Mouse (Mus musculus) CH12.LX (cell line): ENCODE data around the gene Zswim3. TPM values are rescaled to one million over a fixed set of nuclear protein-coding genes. Genes with fewer than 3 reads are reported as not detected.

Experiments
- DNase-seq: peaks from one replicate; pipeline ENCODE4 v3.0.0-alpha.2; 2013; ENCODE audit errors: extremely low read depth
- H3K27ac ChIP-seq: 2 replicates; pipeline ENCODE4 v1.5.1; 2012; ENCODE audit warnings: low read depth, mild to moderate bottlenecking, control low read depth, moderate library complexity; ENCODE audit not compliant: insufficient read depth
- H3K27me3 ChIP-seq: replicated peaks from 2 replicates; pipeline ENCODE3; 2012; ENCODE audit warnings: inconsistent platforms
- H3K36me3 ChIP-seq, 2 experiments: replicated peaks in 1 of 2; 2 replicates each; pipeline versions ENCODE3 to v1.6.1; 2012; ENCODE audit warnings: inconsistent platforms in 1 of 2, low read length in 1 of 2, mild to moderate bottlenecking in 1 of 2, mixed read lengths in 1 of 2, moderate library complexity in 1 of 2; ENCODE audit not compliant: control insufficient read depth in 1 of 2, insufficient read depth in 1 of 2
- H3K4me1 ChIP-seq, 2 experiments: 2 replicates each; pipeline ENCODE4 v1.6.1; 2012; ENCODE audit warnings: inconsistent platforms in 1 of 2, moderate library complexity in 1 of 2; ENCODE audit not compliant: insufficient read depth in 2 of 2, control insufficient read depth in 1 of 2
- H3K4me2 ChIP-seq: 2 replicates; pipeline ENCODE4 v1.6.1; 2012; ENCODE audit warnings: low read depth, mild to moderate bottlenecking, control low read depth; ENCODE audit not compliant: poor library complexity, insufficient read depth, severe bottlenecking
- H3K4me3 ChIP-seq, 3 experiments: fragments of 150-350 bp in 1 of 3; sonication (generic) in 1 of 3; replicated peaks in 1 of 3; 2 replicates each; pipeline versions ENCODE3 to v1.5.1; 2011 to 2012; ENCODE audit warnings: low read depth in 2 of 3, low read length in 2 of 3, mild to moderate bottlenecking in 2 of 3, moderate library complexity in 2 of 3, control low read depth in 1 of 3, improper control_type of control experiment in 1 of 3, inconsistent platforms in 1 of 3, mixed read lengths in 1 of 3; ENCODE audit not compliant: poor library complexity in 1 of 3
- H3K79me2 ChIP-seq: replicated peaks from 2 replicates; pipeline ENCODE4 v1.6.1; 2012; ENCODE audit warnings: mild to moderate bottlenecking, moderate library complexity; ENCODE audit not compliant: control insufficient read depth, poor library complexity, insufficient read depth, severe bottlenecking; ENCODE audit errors: extremely low read depth
- H3K9ac ChIP-seq: 2 replicates; pipeline ENCODE4 v1.6.1; 2012; ENCODE audit warnings: low read depth, mild to moderate bottlenecking, control low read depth, moderate library complexity; ENCODE audit not compliant: insufficient read depth
- H3K9me3 ChIP-seq: replicated peaks from 2 replicates; pipeline ENCODE3; 2012; ENCODE audit warnings: low read length, inconsistent platforms, mixed read lengths
- BHLHE40 ChIP-seq: IDR thresholded peaks from 2 replicates; pipeline ENCODE4 v1.6.1; 2011; ENCODE audit warnings: mild to moderate bottlenecking, low read depth, low read length, improper control_type of control experiment
- CHD1 ChIP-seq: IDR thresholded peaks from 2 replicates; pipeline ENCODE4 v1.6.1; 2012; ENCODE audit warnings: low read depth, low read length, improper control_type of control experiment, inconsistent platforms
- CHD2 ChIP-seq: IDR thresholded peaks from 2 replicates; pipeline ENCODE4 v1.6.1; 2011; ENCODE audit warnings: low read length, improper control_type of control experiment
- CTCF ChIP-seq, 2 experiments: IDR thresholded peaks in 1 of 2; conservative IDR thresholded peaks in 1 of 2; 2 replicates each; pipeline ENCODE4 v1.5.1; 2011 to 2012; ENCODE audit warnings: low read depth in 2 of 2, low read length in 2 of 2, improper control_type of control experiment in 1 of 2, inconsistent platforms in 1 of 2, mild to moderate bottlenecking in 1 of 2, moderate library complexity in 1 of 2
- E2F4 ChIP-seq: IDR thresholded peaks from 2 replicates; pipeline ENCODE4 v1.6.1; 2011; ENCODE audit warnings: low read depth, low read length, improper control_type of control experiment; ENCODE audit not compliant: insufficient replicate concordance
- ELF1 ChIP-seq: IDR thresholded peaks from 2 replicates; pipeline ENCODE4 v1.6.1; 2014; ENCODE audit warnings: low read depth, mild to moderate bottlenecking, inconsistent platforms, low read length, improper control_type of control experiment
- ETS1 ChIP-seq: conservative IDR thresholded peaks from 2 replicates; pipeline ENCODE4 v1.6.1; 2012; ENCODE audit warnings: low read depth, mild to moderate bottlenecking, inconsistent platforms, low read length, improper control_type of control experiment, moderate library complexity
- GABPA ChIP-seq: IDR thresholded peaks from 2 replicates; pipeline ENCODE4 v1.6.1; 2012; ENCODE audit warnings: low read depth, low read length, improper control_type of control experiment, inconsistent platforms; ENCODE audit not compliant: insufficient replicate concordance
- HCFC1 ChIP-seq: IDR thresholded peaks from 2 replicates; pipeline ENCODE4 v1.6.1; 2012; ENCODE audit warnings: low read depth, mild to moderate bottlenecking, inconsistent platforms, low read length, improper control_type of control experiment
- JUN ChIP-seq: IDR thresholded peaks from 2 replicates; pipeline ENCODE4 v1.6.1; 2011; ENCODE audit warnings: low read depth, mild to moderate bottlenecking, low read length, improper control_type of control experiment, moderate library complexity; ENCODE audit not compliant: insufficient read depth
- JUND ChIP-seq: conservative IDR thresholded peaks from 2 replicates; pipeline ENCODE4 v1.6.1; 2011; ENCODE audit warnings: low read depth, low read length, improper control_type of control experiment
- MAFK ChIP-seq: IDR thresholded peaks from 2 replicates; pipeline ENCODE4 v1.6.1; 2011; ENCODE audit warnings: low read length, improper control_type of control experiment; ENCODE audit not compliant: insufficient replicate concordance
- MAX ChIP-seq: IDR thresholded peaks from 2 replicates; pipeline ENCODE4 v1.6.1; 2011; ENCODE audit warnings: low read length, improper control_type of control experiment
- MEF2A ChIP-seq: IDR thresholded peaks from 2 replicates; pipeline ENCODE4 v1.6.1; 2014; ENCODE audit warnings: low read depth, mild to moderate bottlenecking, inconsistent platforms, low read length, improper control_type of control experiment, borderline replicate concordance
- MXI1 ChIP-seq: IDR thresholded peaks from 2 replicates; pipeline ENCODE4 v1.6.1; 2011; ENCODE audit warnings: mild to moderate bottlenecking, low read depth, low read length, improper control_type of control experiment
- MYC ChIP-seq: IDR thresholded peaks from 2 replicates; pipeline ENCODE4 v1.6.1; 2011; ENCODE audit warnings: low read depth, mild to moderate bottlenecking, improper control_type of control experiment, low read length
- POLR2A ChIP-seq: IDR thresholded peaks from 2 replicates; pipeline ENCODE4 v1.6.1; 2011; ENCODE audit warnings: low read depth, mild to moderate bottlenecking, improper control_type of control experiment, low read length
- RAD21 ChIP-seq: IDR thresholded peaks from 2 replicates; pipeline ENCODE4 v1.6.1; 2011; ENCODE audit warnings: low read depth, mild to moderate bottlenecking, low read length, improper control_type of control experiment, moderate library complexity
- SIN3A ChIP-seq: IDR thresholded peaks from 2 replicates; pipeline ENCODE4 v1.6.1; 2012; ENCODE audit warnings: low read length, improper control_type of control experiment, inconsistent platforms
- SMC3 ChIP-seq: IDR thresholded peaks from 2 replicates; pipeline ENCODE4 v1.6.1; 2011; ENCODE audit warnings: low read depth, low read length, improper control_type of control experiment
- TBP ChIP-seq: conservative IDR thresholded peaks from 2 replicates; pipeline ENCODE4 v1.6.1; 2011; ENCODE audit warnings: low read depth, low read length, improper control_type of control experiment
- TCF12 ChIP-seq: IDR thresholded peaks from 2 replicates; pipeline ENCODE4 v1.6.1; 2014; ENCODE audit warnings: low read depth, mild to moderate bottlenecking, inconsistent platforms, low read length, improper control_type of control experiment
- UBTF ChIP-seq: IDR thresholded peaks from 2 replicates; pipeline ENCODE4 v1.6.1; 2012; ENCODE audit warnings: low read depth, mild to moderate bottlenecking, inconsistent platforms, low read length, improper control_type of control experiment, moderate library complexity
- USF2 ChIP-seq: conservative IDR thresholded peaks from 2 replicates; pipeline ENCODE4 v1.6.1; 2011; ENCODE audit warnings: low read depth, low read length, improper control_type of control experiment
- ZC3H11A ChIP-seq: IDR thresholded peaks from 2 replicates; pipeline ENCODE4 v1.6.1; 2012; ENCODE audit warnings: low read depth, mild to moderate bottlenecking, inconsistent platforms, low read length, improper control_type of control experiment
- ZKSCAN1 ChIP-seq: IDR thresholded peaks from 2 replicates; pipeline ENCODE4 v1.6.1; 2012; ENCODE audit warnings: low read depth, inconsistent platforms, low read length, improper control_type of control experiment, borderline replicate concordance
- ZMIZ1 ChIP-seq: IDR thresholded peaks from 2 replicates; pipeline ENCODE4 v1.6.1; 2012; ENCODE audit warnings: low read depth, mild to moderate bottlenecking, inconsistent platforms, low read length, improper control_type of control experiment
- ZNF384 ChIP-seq: IDR thresholded peaks from 2 replicates; pipeline ENCODE4 v1.6.1; 2012; ENCODE audit warnings: low read depth, low read length, improper control_type of control experiment, inconsistent platforms
- dilution Hi-C: fragments of 300-500 bp; cut with MboI; formaldehyde crosslinking; loops from 2 replicates; pipeline ENCODE4 v1.14.3; 2020; ENCODE audit warnings: low sequenced_read_pairs; ENCODE audit not compliant: extremely low pct_unique_long_range_greater_than_20kb, extremely low pct_ligation_motif_present
- in situ Hi-C: fragments of 300-500 bp; cut with MboI; formaldehyde crosslinking; loops from 3 replicates; pipeline ENCODE4 v1.14.3; 2019; ENCODE audit warnings: low sequenced_read_pairs, low pct_ligation_motif_present, low pct_unique_long_range_greater_than_20kb, mixed read lengths
- polyA plus RNA-seq: library from polyadenylated mRNA; unstranded; fragments of >175 nt; gene quantifications from 2 replicates; pipeline ENCODE4 v1.2.1, GENCODE M21; 2012; ENCODE audit warnings: low read depth; ENCODE audit not compliant: insufficient read length
- total RNA-seq, 2 experiments: library from RNA; depleted of rRNA; stranded (reverse); fragments of 300-350 nt in 1 of 2; fragments of >200 nt in 1 of 2; gene quantifications; 2 replicates each; pipeline ENCODE4 v1.2.3; 2012 to 2014

Gene Zswim3
- total and polyA plus RNA-seq, 3 experiments = 2.3 to 3.5 (median 2.5) TPM

DNA sequence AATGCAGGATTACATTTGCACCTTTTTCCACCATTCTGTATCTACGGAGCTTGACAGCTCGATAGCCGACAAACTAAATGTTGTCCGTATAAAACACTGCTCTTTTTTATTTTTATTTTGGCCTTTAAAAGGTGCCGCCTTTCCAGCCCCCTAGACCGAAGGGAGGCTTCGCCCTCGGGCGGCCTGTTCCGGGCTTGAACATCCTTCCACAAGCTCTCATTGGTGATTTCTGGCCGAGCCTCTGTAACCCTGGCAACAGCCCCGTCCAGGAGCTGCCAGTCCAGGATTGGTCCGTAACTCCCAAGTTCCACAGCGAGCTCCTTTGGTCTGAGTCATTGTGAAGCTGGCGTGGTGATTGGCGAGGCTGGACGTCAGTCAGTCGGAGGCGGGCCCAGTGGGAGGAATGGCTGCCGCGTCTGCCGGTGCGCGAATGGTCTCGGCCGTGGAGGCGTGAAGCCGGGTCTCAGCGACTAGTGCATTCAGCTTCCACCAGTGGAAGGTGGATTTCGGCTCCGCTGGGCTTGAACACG is 17.8 kb downstream of the Zswim3 start, which contains the start of gene Zswim1 (continued):
- TF ChIP-seq MXI1 (peak; percentile 93), GABPA (no peak), MEF2A (peak; percentile 50), MAX (no peak; the same call in 1 of the 2 replicates), SMC3 (no peak), ETS1 (no peak), ZKSCAN1 (no peak), ZNF384 (no peak), JUND (peak; percentile 74), BHLHE40 (no peak), CHD2 (peak; percentile 87), ZC3H11A (no peak), HCFC1 (peak; percentile 64), TBP (peak; percentile 48; the same call in 1 of the 2 replicates)
- TF ChIP-seq, all 38 proteins: peak for 18

DNA sequence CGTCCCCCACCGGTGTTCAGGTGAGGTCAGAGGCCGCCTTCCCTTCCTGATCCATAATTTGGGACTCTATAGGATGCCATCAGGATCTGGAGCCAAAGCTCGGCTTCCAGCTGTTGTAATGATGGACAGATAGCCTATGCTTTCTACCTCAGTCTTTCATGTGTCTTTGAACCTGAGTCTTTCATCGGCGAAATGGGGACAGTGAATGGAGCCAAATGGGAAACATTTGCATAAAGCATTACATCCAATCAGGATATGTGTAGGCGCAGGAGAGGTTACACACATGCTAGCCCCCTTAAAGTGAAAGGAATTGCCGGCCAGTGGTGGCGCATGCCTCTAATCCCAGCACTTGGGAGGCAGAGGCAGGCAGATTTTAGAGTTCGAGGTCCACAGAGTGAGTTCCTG is 18.3 kb downstream of the Zswim3 start:
- dilution Hi-C loops = no loop called here
- no peaks in the 10 kb centered on the region; the same call in 1 of the 2 replicates for H3K79me2 ChIP-seq
- peak overlapping the region; percentile 72 for H3K4me2 ChIP-seq
- peaks cover 0 to 27% of the 10 kb centered on the region in 2 experiments; a peak in 3 of 4 replicates for H3K4me1 ChIP-seq
- peak; percentile 50 for DNase-seq
- no peaks in the 10 kb centered on the region for H3K27me3 ChIP-seq
- H3K27ac ChIP-seq = peak overlapping the region; percentile 37; the same call in 1 of the 2 replicates
- TF ChIP-seq USF2 (no peak), MAFK (no peak), HCFC1 (no peak), JUN (no peak), E2F4 (no peak), GABPA (no peak), ZNF384 (no peak), CTCF (conservative IDR thresholded peaks at IDR 0.05 in 1 of 2, IDR thresholded peaks at IDR 0.05 in 1 of 2; ENCODE audit: low read depth in 2 of 2, low read length in 2 of 2) (no peak; a peak in 1 of 4 replicates), UBTF (no peak), SIN3A (no peak; the same call in 1 of the 2 replicates), RAD21 (no peak), ELF1 (no peak), MYC (no peak), ZMIZ1 (no peak), JUND (no peak), CHD1 (no peak), TCF12 (no peak), POLR2A (no peak)
- H3K9me3 ChIP-seq = no peaks in the 10 kb centered on the region
- H3K9ac ChIP-seq = peak overlapping the region; percentile 51
- peak overlapping the region; percentile 74 to 97 (median 89) for H3K4me3 ChIP-seq
- in situ Hi-C loops = no loop called here
- peaks cover 42 to 63% of the 10 kb centered on the region in 2 experiments for H3K36me3 ChIP-seq
